Mouse (Mus musculus) forebrain, embryonic 15.5 days (tissue): ENCODE measurements at regions not wholly inside any gene's neighbourhood (a gene's known extent, or its start where the extent isn't known, plus 50 kb on each side); places are given as distances from the start of the nearest gene placed in this dataset.

ENCODE experiments used
- ATAC-seq: fragments of 200-750 bp; cut with Nextera tagmentation; replicated peaks from 2 replicates; pipeline ENCODE4 v1.8.0; 2017; ENCODE audit warnings: mild to moderate bottlenecking, moderate TSS enrichment, moderate library complexity
- H3K27ac ChIP-seq: fragments of 300-500 bp; sonication (generic); replicated peaks from 2 replicates; pipeline ENCODE4 v1.5.1; 2015; ENCODE audit warnings: mild to moderate bottlenecking, inconsistent platforms
- H3K27me3 ChIP-seq: fragments of 300-500 bp; sonication (generic); 2 replicates; pipeline ENCODE4 v1.6.1; 2015; ENCODE audit warnings: inconsistent platforms
- H3K36me3 ChIP-seq: fragments of 300-500 bp; sonication (generic); 2 replicates; pipeline ENCODE4 v1.6.1; 2015; ENCODE audit warnings: mild to moderate bottlenecking, inconsistent platforms
- H3K4me1 ChIP-seq: fragments of 300-500 bp; sonication (generic); 2 replicates; pipeline ENCODE4 v1.6.1; 2015; ENCODE audit warnings: inconsistent platforms
- H3K4me2 ChIP-seq: fragments of 300-500 bp; sonication (generic); replicated peaks from 2 replicates; pipeline ENCODE4 v1.6.1; 2015; ENCODE audit warnings: mild to moderate bottlenecking, inconsistent platforms
- H3K4me3 ChIP-seq: fragments of 300-500 bp; sonication (generic); 2 replicates; pipeline ENCODE4 v1.5.1; 2015; ENCODE audit warnings: mild to moderate bottlenecking, inconsistent platforms
- H3K9ac ChIP-seq: fragments of 300-500 bp; sonication (generic); replicated peaks from 2 replicates; pipeline ENCODE4 v1.6.1; 2015; ENCODE audit warnings: mild to moderate bottlenecking, inconsistent platforms
- H3K9me3 ChIP-seq: fragments of 300-500 bp; sonication (generic); 2 replicates; pipeline ENCODE4 v1.6.1; 2016; ENCODE audit warnings: inconsistent platforms
- WGBS: fragments of 180-500 bp; shearing (Covaris S2); methylation state at CpG from one replicate; pipeline ENCODE4 v1.1.7; 2015; ENCODE audit warnings: mixed read lengths; 5-methylcytosine and 5-hydroxymethylcytosine counted together

DNA sequence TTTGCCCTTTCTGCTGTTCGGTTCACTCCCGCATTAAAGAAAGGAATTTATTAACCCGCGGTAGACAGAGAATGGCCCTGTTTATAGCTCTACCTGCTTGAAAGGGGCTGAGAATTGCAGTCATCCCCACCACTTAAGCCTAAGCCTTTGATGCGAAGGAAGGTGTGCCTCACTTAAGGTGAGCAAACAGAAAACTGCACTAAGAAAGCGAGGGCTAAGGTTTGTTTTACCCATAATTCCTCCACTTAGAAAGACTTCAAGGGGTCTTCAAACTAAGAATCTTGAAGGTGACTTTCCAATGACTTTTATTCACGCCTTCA lies 540.7 kb upstream of the Gm19410 start:
- ATAC-seq: no peak
- 83% methylated on average over 7 of the region's 7 CpGs for WGBS

DNA sequence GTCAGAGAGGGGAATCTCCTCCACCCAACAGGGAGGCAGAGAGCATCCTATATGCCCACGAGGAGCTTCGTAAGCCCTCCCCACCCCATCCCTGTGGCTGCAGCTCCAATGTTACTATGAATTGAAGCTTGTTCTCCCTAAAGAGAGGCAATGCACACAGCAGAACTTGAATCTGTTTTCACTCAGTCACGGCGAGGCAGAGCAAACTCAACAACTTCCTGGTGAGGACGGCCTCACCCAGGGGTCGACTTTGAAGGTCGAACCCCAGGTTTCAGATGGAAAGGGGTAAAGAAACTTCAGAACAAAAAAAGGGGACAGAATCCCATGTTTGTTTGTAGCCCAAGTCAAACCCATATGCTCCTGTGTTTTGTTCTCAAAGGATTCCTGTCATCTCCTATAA lies 538.5 kb upstream of the Gm19410 start:
- 82% methylated on average over 7 of the region's 7 CpGs for WGBS
- ATAC-seq: no peak
- Histone ChIP-seq H3K4me3 (no peak overlapping the region), H3K9ac (no peak overlapping the region), H3K36me3 (no peaks in the 10 kb centered on the region), H3K27ac (no peak overlapping the region), H3K4me1 (0 out of 2 replicates have a peak, but pooled peaks cover 3% of the 10 kb centered on the region), H3K4me2 (no peak overlapping the region), H3K9me3 (no peaks in the 10 kb centered on the region), H3K27me3 (no peaks in the 10 kb centered on the region)

More for the DNA sequence above, 540.7 kb upstream of the Gm19410 start:
- H3K9ac ChIP-seq: no peak overlapping the region
- no peaks in the 10 kb centered on the region for H3K9me3 ChIP-seq
- no peak overlapping the region for H3K4me2 ChIP-seq
- H3K4me1 ChIP-seq: 0 out of 2 replicates have a peak, but pooled peaks cover 3% of the 10 kb centered on the region
- no peaks in the 10 kb centered on the region for H3K36me3 ChIP-seq
- no peak overlapping the region for H3K27ac ChIP-seq
- H3K4me3 ChIP-seq: no peak overlapping the region
- no peaks in the 10 kb centered on the region for H3K27me3 ChIP-seq

DNA sequence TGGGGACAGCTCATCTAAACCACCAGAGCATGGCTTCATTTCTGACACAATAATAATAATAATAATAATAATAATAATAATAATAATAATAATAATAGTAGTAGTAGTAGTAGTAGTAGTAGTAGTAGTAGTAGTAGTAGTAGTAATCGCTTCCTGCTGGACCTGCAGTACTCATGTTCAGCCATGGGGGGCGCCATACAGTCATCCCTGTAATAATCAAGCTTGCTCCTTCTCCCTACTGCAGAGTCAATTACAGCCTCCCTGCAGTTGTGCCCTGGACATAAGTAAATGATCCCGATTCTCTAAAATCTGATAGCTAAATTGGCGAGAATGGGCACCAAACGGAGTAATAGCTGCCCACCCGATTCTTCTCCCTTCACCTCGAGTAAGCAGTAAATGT lies 537.1 kb upstream of the Gm19410 start:
- no peaks in the 10 kb centered on the region for H3K27me3 ChIP-seq
- no peak for ATAC-seq
- no peaks in the 10 kb centered on the region for H3K9me3 ChIP-seq
- 78% methylated on average over 7 of the region's 7 CpGs for WGBS
- H3K36me3 ChIP-seq: no peaks in the 10 kb centered on the region
- H3K4me3 ChIP-seq: no peak overlapping the region
- H3K27ac ChIP-seq: no peak overlapping the region
- 0 out of 2 replicates have a peak, but pooled peaks cover 3% of the 10 kb centered on the region for H3K4me1 ChIP-seq
- H3K4me2 ChIP-seq: no peak overlapping the region
- H3K9ac ChIP-seq: no peak overlapping the region

DNA sequence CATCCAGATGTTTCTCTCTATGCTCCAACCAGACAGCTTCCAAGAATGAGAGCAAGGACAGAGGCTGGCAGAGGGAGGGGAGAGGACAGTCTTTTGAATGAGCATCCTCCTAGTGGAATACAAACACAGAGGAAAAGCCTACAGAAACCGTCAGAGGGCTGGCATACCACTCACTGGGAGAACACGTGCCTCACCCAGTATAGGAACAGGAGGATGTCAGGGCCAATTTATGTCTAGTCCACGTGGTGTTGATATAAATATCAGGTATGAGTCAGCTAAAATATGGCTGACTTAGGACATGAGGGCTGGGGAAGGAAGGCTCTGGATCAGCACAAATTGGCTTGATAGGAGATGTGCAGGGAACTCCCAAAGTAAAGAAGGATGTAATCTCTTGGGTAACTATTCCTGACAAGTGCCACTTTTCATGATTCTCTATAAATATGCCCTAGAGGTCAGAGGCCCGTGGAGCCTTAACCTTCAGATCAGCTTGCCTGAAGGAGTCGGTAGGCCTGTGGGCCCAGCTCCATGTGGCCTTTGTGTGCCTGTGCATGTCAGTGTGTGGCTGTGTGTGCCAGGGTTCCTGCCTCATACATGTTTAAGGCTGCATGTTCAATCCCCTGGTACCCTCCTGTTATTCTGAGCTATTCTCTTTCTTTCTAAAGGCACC lies 531.9 kb upstream of the Gm19410 start:
- H3K27ac ChIP-seq: peak overlapping the region; percentile 38; the same call in 1 of the 2 replicates
- no peaks in the 10 kb centered on the region for H3K9me3 ChIP-seq
- no peak overlapping the region for H3K4me3 ChIP-seq
- ATAC-seq: no peak
- no peaks in the 10 kb centered on the region for H3K27me3 ChIP-seq
- no peaks in the 10 kb centered on the region for H3K36me3 ChIP-seq
- WGBS: 50% methylated on average over 5 of the region's 5 CpGs
- no peak overlapping the region for H3K9ac ChIP-seq
- H3K4me1 ChIP-seq: peaks cover 15% of the 10 kb centered on the region; the same call in 1 of the 2 replicates
- no peak overlapping the region for H3K4me2 ChIP-seq

DNA sequence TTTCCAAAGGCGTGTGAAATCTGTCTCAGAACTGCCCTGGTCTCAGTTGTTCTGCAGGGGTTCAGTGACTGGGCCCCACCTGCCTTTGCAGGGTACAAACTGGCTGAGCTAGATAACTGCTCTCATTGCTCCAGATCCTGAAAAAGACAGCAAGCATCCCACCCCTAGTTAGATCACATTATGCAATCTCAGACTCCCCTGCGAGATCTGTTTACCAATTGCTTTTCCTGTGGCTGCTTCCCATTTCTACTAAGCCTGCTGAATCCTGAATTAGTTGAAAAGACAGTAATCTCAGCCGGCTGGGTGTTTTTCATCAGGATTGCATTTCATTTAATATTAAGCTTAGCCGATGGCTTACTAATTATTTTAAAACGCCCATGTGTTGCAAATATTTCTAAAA lies 531.2 kb upstream of the Gm19410 start:
- no peak overlapping the region for H3K9ac ChIP-seq
- no peaks in the 10 kb centered on the region for H3K27me3 ChIP-seq
- 0 out of 2 replicates have a peak, but pooled peaks have one; percentile 8 for ATAC-seq
- 45% methylated on average over 5 of the region's 5 CpGs for WGBS
- peaks cover 15% of the 10 kb centered on the region; the same call in 1 of the 2 replicates for H3K4me1 ChIP-seq
- no peaks in the 10 kb centered on the region for H3K9me3 ChIP-seq
- peak overlapping the region; percentile 38 for H3K27ac ChIP-seq
- no peaks in the 10 kb centered on the region for H3K36me3 ChIP-seq
- no peak overlapping the region for H3K4me2 ChIP-seq
- no peak overlapping the region for H3K4me3 ChIP-seq

DNA sequence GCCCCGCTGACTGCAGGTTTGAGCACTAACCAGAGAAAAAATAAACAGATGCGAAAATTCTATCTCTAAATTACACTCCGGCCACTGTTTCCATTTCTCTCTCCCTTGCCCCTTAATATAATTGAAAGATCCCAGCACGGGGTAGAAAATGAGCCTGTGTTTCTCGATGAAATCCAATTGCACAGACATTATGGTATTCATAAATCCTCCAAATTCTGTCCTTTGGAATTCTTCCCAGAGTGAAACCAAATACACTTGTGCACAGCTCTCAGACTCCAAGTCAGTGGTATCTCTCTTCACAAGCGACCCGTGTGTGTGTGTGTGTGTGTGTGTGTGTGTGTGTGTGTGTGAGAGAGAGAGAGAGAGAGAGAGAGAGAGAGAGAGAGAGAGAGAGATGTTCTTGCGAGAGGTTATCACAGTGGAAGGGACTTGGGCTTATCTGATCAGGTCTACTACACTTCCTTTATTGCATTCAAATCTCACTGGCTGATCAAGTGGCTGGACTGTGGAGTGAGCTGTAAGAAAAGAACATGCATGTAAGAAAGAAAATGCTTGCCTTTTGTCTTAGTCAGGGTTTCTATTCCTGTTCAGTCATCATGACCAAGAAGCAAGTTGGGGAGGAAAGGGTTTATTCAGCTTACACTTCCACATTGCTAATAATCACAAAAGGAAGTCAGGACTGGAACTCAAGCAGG lies 529.6 kb upstream of the Gm19410 start:
- no peak for ATAC-seq
- H3K27ac ChIP-seq: peak overlapping the region; percentile 59

GRCm38 (mm10) chr8:35237279-35237678 lies 528.3 kb upstream of the Gm19410 start:
- no peak for ATAC-seq
- H3K4me3 ChIP-seq: no peak overlapping the region
- no peaks in the 10 kb centered on the region for H3K9me3 ChIP-seq
- no peak overlapping the region for H3K9ac ChIP-seq
- H3K27me3 ChIP-seq: no peaks in the 10 kb centered on the region
- no peak overlapping the region for H3K27ac ChIP-seq
- H3K4me2 ChIP-seq: no peak overlapping the region
- H3K4me1 ChIP-seq: peaks cover 15% of the 10 kb centered on the region; the same call in 1 of the 2 replicates
- no peaks in the 10 kb centered on the region for H3K36me3 ChIP-seq
- 73% methylated on average over 6 of the region's 6 CpGs for WGBS

More for the DNA sequence above, 529.6 kb upstream of the Gm19410 start:
- 69% methylated on average over 8 of the region's 8 CpGs for WGBS
- Histone ChIP-seq H3K4me1 (peaks cover 15% of the 10 kb centered on the region; the same call in 1 of the 2 replicates), H3K9me3 (no peaks in the 10 kb centered on the region), H3K27me3 (no peaks in the 10 kb centered on the region), H3K4me2 (no peak overlapping the region), H3K36me3 (no peaks in the 10 kb centered on the region), H3K9ac (no peak overlapping the region), H3K4me3 (no peak overlapping the region)

DNA sequence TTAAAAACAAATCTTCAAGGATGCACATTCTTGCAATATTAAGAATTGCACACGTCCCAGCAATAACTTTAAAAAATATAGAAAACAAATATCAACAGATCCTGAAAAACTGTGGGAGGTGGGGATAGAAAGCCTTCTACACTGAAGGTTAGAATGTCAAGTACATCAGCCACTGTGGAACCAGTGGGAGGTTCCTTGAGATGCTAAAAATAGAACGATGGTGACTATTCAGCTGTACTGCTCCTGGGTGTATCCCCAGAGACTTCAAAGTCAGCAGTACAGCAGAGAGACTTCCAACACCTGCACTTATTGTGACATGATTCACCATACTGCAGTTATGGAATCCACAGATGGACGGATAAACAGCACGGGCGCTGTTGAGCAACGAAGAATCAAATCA lies 524.7 kb upstream of the Gm19410 start:
- 90% methylated on average over 6 of the region's 6 CpGs for WGBS
- no peak for ATAC-seq
- no peaks in the 10 kb centered on the region for H3K9me3 ChIP-seq

GRCm38 (mm10) chr8:35243555-35243954 lies 522.0 kb upstream of the Gm19410 start:
- ATAC-seq: peak; percentile 57; the same call in 1 of the 2 replicates
- H3K36me3 ChIP-seq: no peaks in the 10 kb centered on the region
- no peaks in the 10 kb centered on the region for H3K27me3 ChIP-seq
- H3K4me2 ChIP-seq: peak overlapping the region; percentile 18; the same call in 1 of the 2 replicates
- no peak overlapping the region for H3K4me3 ChIP-seq
- H3K9ac ChIP-seq: no peak overlapping the region
- no peak overlapping the region; the same call in 1 of the 2 replicates for H3K27ac ChIP-seq
- H3K4me1 ChIP-seq: peaks cover 10% of the 10 kb centered on the region
- no peaks in the 10 kb centered on the region for H3K9me3 ChIP-seq
- 2% methylated on average over 11 of the region's 11 CpGs for WGBS

More for the DNA sequence above, 524.7 kb upstream of the Gm19410 start:
- Histone ChIP-seq H3K27me3 (no peaks in the 10 kb centered on the region), H3K27ac (no peak overlapping the region), H3K4me2 (no peak overlapping the region), H3K36me3 (no peaks in the 10 kb centered on the region), H3K9ac (no peak overlapping the region), H3K4me1 (peaks cover 10% of the 10 kb centered on the region), H3K4me3 (no peak overlapping the region)

- Histone ChIP-seq H3K36me3 (no peaks in the 10 kb centered on the region), H3K27me3 (no peaks in the 10 kb centered on the region), H3K4me3 (no peak overlapping the region), H3K9me3 (no peaks in the 10 kb centered on the region), H3K4me1 (no peaks in the 10 kb centered on the region), H3K4me2 (no peak overlapping the region), H3K9ac (no peak overlapping the region), H3K27ac (no peak overlapping the region)
- WGBS: 90% methylated on average over 7 of the region's 7 CpGs
- ATAC-seq: no peak
Observed at GRCm38 (mm10) chr8:35249747-35250375, 515.7 kb upstream of the Gm19410 start.

- no peaks in the 10 kb centered on the region for H3K4me1 ChIP-seq
- ATAC-seq: no peak
- no peaks in the 10 kb centered on the region for H3K36me3 ChIP-seq
- no peaks in the 10 kb centered on the region for H3K9me3 ChIP-seq
- 68% methylated on average over 4 of the region's 4 CpGs for WGBS
- H3K9ac ChIP-seq: no peak overlapping the region
- no peak overlapping the region for H3K4me3 ChIP-seq
- no peak overlapping the region for H3K27ac ChIP-seq
- H3K4me2 ChIP-seq: no peak overlapping the region
- no peaks in the 10 kb centered on the region for H3K27me3 ChIP-seq
Observed at GRCm38 (mm10) chr8:35250641-35251040, 514.9 kb upstream of the Gm19410 start.

DNA sequence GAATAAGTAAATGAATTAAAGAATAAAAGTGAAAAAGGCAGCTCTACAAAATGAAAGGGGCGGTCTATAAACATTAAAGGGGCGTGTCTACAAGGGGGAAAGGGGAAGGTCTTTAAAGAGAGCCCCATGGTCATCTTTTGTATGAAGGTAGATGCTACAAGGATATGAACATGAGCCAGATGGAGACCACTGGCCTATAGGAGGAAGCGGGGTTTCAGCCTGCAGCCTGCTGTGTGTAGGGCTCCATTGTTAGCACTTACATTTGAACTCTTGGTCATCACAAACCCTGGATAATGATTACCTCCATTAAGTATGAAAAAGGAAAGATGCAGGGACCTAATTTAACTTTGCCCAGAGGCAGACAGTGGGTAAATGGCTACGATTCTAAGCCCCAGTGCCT lies 511.6 kb upstream of the Gm19410 start:
- no peak for ATAC-seq
- Histone ChIP-seq H3K27me3 (no peaks in the 10 kb centered on the region), H3K4me1 (no peaks in the 10 kb centered on the region), H3K9ac (no peak overlapping the region), H3K36me3 (no peaks in the 10 kb centered on the region), H3K4me2 (no peak overlapping the region), H3K27ac (no peak overlapping the region), H3K4me3 (no peak overlapping the region), H3K9me3 (no peaks in the 10 kb centered on the region)
- WGBS: 94% methylated on average over 4 of the region's 4 CpGs
